8 mouse cellular contexts compared by ENCODE assay signal in genomic region chr8:119755238-119756146, GRCm38 (mm10). TPM values are rescaled to one million over a fixed set of nuclear protein-coding genes. Genes with fewer than 3 reads are reported as not detected.
DNase-seq lines count a peak whose midpoint lies in the region; ATAC-seq and TF ChIP-seq lines count a peak whose summit lies in the region.

No protein-coding gene starts in this region.

- DNase-seq in R1 (ENCODE audit: low read depth, low spot score): peak; percentile 35
- DNase-seq in layer of hippocampus, adult 2 months (ENCODE audit: low spot score in 2 of 2): no peak
- no peak for DNase-seq in adrenal gland, postnatal 10 days
- no peak for DNase-seq in cerebellum, postnatal 36 days

- peak overlapping the region; percentile 25 for H3K4me3 ChIP-seq in embryonic facial prominence, embryonic 12.5 days
- peak overlapping the region; percentile 27 for H3K4me3 ChIP-seq in intestine, postnatal 0 days (ENCODE audit: low read depth, low read length)
- peak overlapping the region; percentile 36 for H3K4me3 ChIP-seq in lung, embryonic 16.5 days (ENCODE audit: low read length)
- no peak overlapping the region for H3K4me3 ChIP-seq in stomach, embryonic 14.5 days (ENCODE audit: low read depth, low read length)
- no peak overlapping the region for H3K4me3 ChIP-seq in layer of hippocampus, adult 2 months

- no peaks in the 10 kb centered on the region for H3K9me3 ChIP-seq in embryonic facial prominence, embryonic 12.5 days
- H3K9me3 ChIP-seq in intestine, postnatal 0 days (ENCODE audit: control insufficient read depth): no peaks in the 10 kb centered on the region
- H3K9me3 ChIP-seq in lung, embryonic 16.5 days (ENCODE audit: control insufficient read depth, low read length): no peaks in the 10 kb centered on the region
- no peaks in the 10 kb centered on the region for H3K9me3 ChIP-seq in stomach, embryonic 14.5 days (ENCODE audit: control insufficient read depth, low read depth, low read length)

- no peaks in the 10 kb centered on the region for H3K27me3 ChIP-seq in embryonic facial prominence, embryonic 12.5 days
- no peaks in the 10 kb centered on the region for H3K27me3 ChIP-seq in intestine, postnatal 0 days (replicated peaks; ENCODE audit: control insufficient read depth, insufficient read depth, low read length)
- no peaks in the 10 kb centered on the region for H3K27me3 ChIP-seq in lung, embryonic 16.5 days (ENCODE audit: control insufficient read depth, insufficient read depth, low read depth, low read length)
- no peaks in the 10 kb centered on the region for H3K27me3 ChIP-seq in stomach, embryonic 14.5 days (ENCODE audit: control insufficient read depth, insufficient read depth, low read length)

- TF ChIP-seq CTCF in intestine, postnatal 0 days (IDR thresholded peaks at IDR 0.05; ENCODE audit: low read depth): peak; percentile 36; the same call in 1 of the 2 replicates
- no peak for TF ChIP-seq CTCF in layer of hippocampus, adult 2 months (conservative IDR thresholded peaks at IDR 0.05)

- H3K4me1 ChIP-seq in embryonic facial prominence, embryonic 12.5 days: peaks cover 9% of the 10 kb centered on the region
- no peaks in the 10 kb centered on the region for H3K4me1 ChIP-seq in intestine, postnatal 0 days (replicated peaks; ENCODE audit: control insufficient read depth, insufficient read depth, low read length)
- H3K4me1 ChIP-seq in lung, embryonic 16.5 days (replicated peaks; ENCODE audit: control insufficient read depth, insufficient read depth, low read length): peaks cover 6% of the 10 kb centered on the region; the same call in 1 of the 2 replicates
- no peaks in the 10 kb centered on the region for H3K4me1 ChIP-seq in stomach, embryonic 14.5 days (ENCODE audit: control insufficient read depth, insufficient read depth, low read length)

- no peak overlapping the region for H3K27ac ChIP-seq in embryonic facial prominence, embryonic 12.5 days
- H3K27ac ChIP-seq in intestine, postnatal 0 days (ENCODE audit: low read depth, low read length): no peak overlapping the region
- peak overlapping the region; percentile 9; the same call in 1 of the 2 replicates for H3K27ac ChIP-seq in lung, embryonic 16.5 days (ENCODE audit: low read length)
- no peak overlapping the region for H3K27ac ChIP-seq in stomach, embryonic 14.5 days (ENCODE audit: low read length)
- H3K27ac ChIP-seq in layer of hippocampus, adult 2 months: no peak overlapping the region

- ATAC-seq in embryonic facial prominence, embryonic 12.5 days (ENCODE audit: insufficient number of reproducible peaks, insufficient read depth, low FRiP score, low TSS enrichment): peak; percentile 39; the same call in 1 of the 2 replicates
- ATAC-seq in intestine, postnatal 0 days: peak; percentile 76
- peak; percentile 74 for ATAC-seq in lung, embryonic 16.5 days (ENCODE audit: low read depth)
- peak; percentile 46; the same call in 1 of the 2 replicates for ATAC-seq in stomach, embryonic 14.5 days (ENCODE audit: insufficient number of reproducible peaks, insufficient read depth, low FRiP score, low read depth)

- no peak overlapping the region; the same call in 1 of the 2 replicates for H3K9ac ChIP-seq in embryonic facial prominence, embryonic 12.5 days
- H3K9ac ChIP-seq in intestine, postnatal 0 days (ENCODE audit: low read depth, low read length): no peak overlapping the region
- peak overlapping the region; percentile 32; the same call in 1 of the 2 replicates for H3K9ac ChIP-seq in lung, embryonic 16.5 days (ENCODE audit: low read length)
- H3K9ac ChIP-seq in stomach, embryonic 14.5 days (replicated peaks; ENCODE audit: low read depth, low read length): no peak overlapping the region; the same call in 1 of the 2 replicates

- WGBS in embryonic facial prominence, embryonic 12.5 days: 17% methylated on average over 28 of the region's 28 CpGs
- WGBS in intestine, postnatal 0 days: 23% methylated on average over 28 of the region's 28 CpGs
- 18% methylated on average over 28 of the region's 28 CpGs for WGBS in lung, embryonic 16.5 days
- WGBS in stomach, embryonic 14.5 days: 22% methylated on average over 28 of the region's 28 CpGs

- peak overlapping the region; percentile 42 for H3K4me2 ChIP-seq in embryonic facial prominence, embryonic 12.5 days (replicated peaks)
- H3K4me2 ChIP-seq in intestine, postnatal 0 days (replicated peaks; ENCODE audit: low read depth): peak overlapping the region; percentile 60
- peak overlapping the region; percentile 49 for H3K4me2 ChIP-seq in lung, embryonic 16.5 days (ENCODE audit: low read depth, low read length)
- H3K4me2 ChIP-seq in stomach, embryonic 14.5 days (replicated peaks; ENCODE audit: low read depth, low read length): peak overlapping the region; percentile 31

- H3K36me3 ChIP-seq in embryonic facial prominence, embryonic 12.5 days: no peaks in the 10 kb centered on the region
- peaks cover 6% of the 10 kb centered on the region; the same call in 1 of the 2 replicates for H3K36me3 ChIP-seq in intestine, postnatal 0 days (ENCODE audit: control insufficient read depth, insufficient read depth)
- H3K36me3 ChIP-seq in lung, embryonic 16.5 days (ENCODE audit: control insufficient read depth, insufficient read depth, low read length): no peaks in the 10 kb centered on the region
- H3K36me3 ChIP-seq in stomach, embryonic 14.5 days (ENCODE audit: control insufficient read depth, insufficient read depth, low read length): no peaks in the 10 kb centered on the region

RNA-seq across cellular contexts. Expression of gene Tldc1, which starts 22.7 kb away (rescaled TPM):
- polyA plus RNA-seq in embryonic facial prominence, embryonic 12.5 days (2016; fragmentation: Nextera tagmentation; extraction: Ambion mirVana): 11.6 and 14.4 TPM in 2 replicates
- polyA plus RNA-seq in intestine, postnatal 0 days (2015; fragmentation: Nextera tagmentation; extraction: Ambion mirVana): 7.7 and 8.4 TPM in 2 replicates
- polyA plus RNA-seq in lung, embryonic 16.5 days (2015; fragmentation: Nextera tagmentation; extraction: Ambion mirVana): 13.9 and 15.3 TPM in 2 replicates
- 10.4 and 11.7 TPM in 2 replicates for polyA plus RNA-seq in stomach, embryonic 14.5 days (2014; fragmentation: Nextera tagmentation; extraction: Ambion mirVana)
- 10 to 100 TPM; 15.2 to 15.5 TPM for total RNA-seq in layer of hippocampus, adult 2 months (2021)
- 10 to 100 TPM in 1 of 2 experiments, 1 to 10 TPM in 1; 8.7 to 12.0 TPM for total RNA-seq in adrenal gland, postnatal 10 days (2021)

RNA-seq across cellular contexts. Expression of gene Atp2c2, which starts 55.7 kb away (rescaled TPM):
- 1.1 and 1.9 TPM in 2 replicates for polyA plus RNA-seq in embryonic facial prominence, embryonic 12.5 days (2016; fragmentation: Nextera tagmentation; extraction: Ambion mirVana)
- polyA plus RNA-seq in intestine, postnatal 0 days (2015; fragmentation: Nextera tagmentation; extraction: Ambion mirVana): 2.3 and 2.4 TPM in 2 replicates
- 3.5 and 4.0 TPM in 2 replicates for polyA plus RNA-seq in lung, embryonic 16.5 days (2015; fragmentation: Nextera tagmentation; extraction: Ambion mirVana)
- polyA plus RNA-seq in stomach, embryonic 14.5 days (2014; fragmentation: Nextera tagmentation; extraction: Ambion mirVana): 2.6 and 3.7 TPM in 2 replicates
- 1 to 10 TPM; 1.7 to 1.9 TPM for total RNA-seq in layer of hippocampus, adult 2 months (2021)
- total RNA-seq in adrenal gland, postnatal 10 days (2021): under 1 TPM; 0.12 to 0.39 TPM

Comparison
In these comparisons a context has a peak if more than half of its experiments do, and no peak if none do; other contexts are left out.
1. H3K4me3 ChIP-seq: peak in embryonic facial prominence, embryonic 12.5 days (single experiment), intestine, postnatal 0 days (single experiment) and lung, embryonic 16.5 days (single experiment); none in stomach, embryonic 14.5 days (single experiment) and layer of hippocampus, adult 2 months (single experiment).
2. Peak in every context shown above with its lines, with median percentiles within 50 percentile points of each other: ATAC-seq and H3K4me2 ChIP-seq.